Mouse (Mus musculus): ENCODE results near the gene Ptpn18.

Gene Ptpn18

DNA sequence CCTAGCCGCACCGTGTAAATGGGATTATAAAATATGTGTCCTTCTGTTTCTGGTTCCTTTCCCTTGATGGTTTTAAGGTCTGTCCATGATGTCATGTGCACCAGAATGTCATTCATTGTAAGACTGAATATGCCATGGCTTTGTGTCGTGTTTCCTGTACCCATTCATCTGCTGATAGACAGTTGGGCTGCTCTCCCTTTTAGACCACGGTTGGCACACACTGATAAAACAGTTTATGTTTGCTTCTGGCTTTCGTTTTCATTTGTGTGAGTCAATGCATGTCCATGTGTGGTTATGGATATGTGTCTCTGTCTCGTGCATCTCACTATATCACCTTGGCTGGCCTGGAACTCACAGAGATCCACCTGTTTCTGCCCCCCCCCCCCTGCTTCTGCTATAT, 5.9 kb downstream of the Ptpn18 start:
- no peak for DNase-seq (ENCODE audit: low spot score)

DNA sequence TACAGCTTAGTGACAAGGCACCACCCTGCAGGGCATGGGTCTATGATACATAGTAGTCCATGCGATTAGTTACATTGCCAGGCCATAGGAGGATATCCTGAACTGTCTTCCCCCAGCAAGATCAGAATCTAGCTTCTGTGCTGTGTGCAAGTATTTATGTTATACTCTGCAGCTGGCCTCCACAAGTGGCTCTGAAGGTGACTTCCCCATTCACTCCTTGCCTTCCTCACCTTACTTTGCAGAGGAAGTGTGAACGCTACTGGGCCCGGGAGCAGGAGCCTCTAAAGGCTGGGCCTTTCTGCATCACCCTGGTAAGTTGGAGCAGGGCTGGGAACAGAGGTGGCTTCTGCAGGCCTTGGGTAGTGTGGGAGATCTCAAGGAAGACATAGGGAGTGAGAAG, 8.5 kb downstream of the Ptpn18 start:
- no peak for DNase-seq (ENCODE audit: low spot score)

DNA sequence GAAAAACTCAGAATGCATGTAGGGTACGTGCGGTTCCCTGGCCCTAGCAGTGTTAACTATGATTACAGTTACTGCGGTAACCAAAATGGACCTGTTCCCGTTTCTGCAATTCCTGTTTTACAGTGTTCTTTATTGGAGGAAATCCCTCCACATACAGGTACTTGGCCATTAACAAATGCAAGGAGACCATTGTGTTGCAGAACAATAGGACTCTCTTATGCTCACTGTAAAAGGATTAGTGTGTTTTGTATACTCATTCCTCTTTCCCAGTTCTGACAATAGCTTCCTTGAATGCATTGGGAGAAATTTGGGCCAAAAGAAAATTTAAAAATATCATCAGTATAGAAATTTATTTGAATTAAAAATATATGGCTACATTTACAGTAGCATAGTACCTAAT, 8.9 kb downstream of the Ptpn18 start:
- DNase-seq (ENCODE audit: low spot score), result no peak

DNA sequence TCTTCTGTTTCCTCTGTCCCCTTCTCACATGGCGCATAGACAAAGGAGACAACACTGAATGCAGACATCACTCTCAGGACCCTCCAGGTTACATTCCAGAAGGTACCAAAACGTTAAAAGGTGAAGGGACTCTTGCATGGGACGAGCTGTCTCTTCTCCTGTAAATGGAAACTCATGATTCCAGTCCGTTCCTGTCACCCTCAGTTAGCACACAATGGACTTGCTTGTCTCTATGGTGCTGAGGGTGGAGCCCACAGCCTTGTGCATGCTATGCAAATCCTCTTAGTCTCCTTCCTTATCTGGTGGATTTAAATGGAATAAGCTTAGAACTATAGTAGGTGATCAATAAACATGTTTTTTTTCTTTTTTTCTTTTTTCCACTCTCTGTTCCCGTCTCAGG, 10.2 kb downstream of the Ptpn18 start:
- no peak for DNase-seq (ENCODE audit: low spot score)

DNA sequence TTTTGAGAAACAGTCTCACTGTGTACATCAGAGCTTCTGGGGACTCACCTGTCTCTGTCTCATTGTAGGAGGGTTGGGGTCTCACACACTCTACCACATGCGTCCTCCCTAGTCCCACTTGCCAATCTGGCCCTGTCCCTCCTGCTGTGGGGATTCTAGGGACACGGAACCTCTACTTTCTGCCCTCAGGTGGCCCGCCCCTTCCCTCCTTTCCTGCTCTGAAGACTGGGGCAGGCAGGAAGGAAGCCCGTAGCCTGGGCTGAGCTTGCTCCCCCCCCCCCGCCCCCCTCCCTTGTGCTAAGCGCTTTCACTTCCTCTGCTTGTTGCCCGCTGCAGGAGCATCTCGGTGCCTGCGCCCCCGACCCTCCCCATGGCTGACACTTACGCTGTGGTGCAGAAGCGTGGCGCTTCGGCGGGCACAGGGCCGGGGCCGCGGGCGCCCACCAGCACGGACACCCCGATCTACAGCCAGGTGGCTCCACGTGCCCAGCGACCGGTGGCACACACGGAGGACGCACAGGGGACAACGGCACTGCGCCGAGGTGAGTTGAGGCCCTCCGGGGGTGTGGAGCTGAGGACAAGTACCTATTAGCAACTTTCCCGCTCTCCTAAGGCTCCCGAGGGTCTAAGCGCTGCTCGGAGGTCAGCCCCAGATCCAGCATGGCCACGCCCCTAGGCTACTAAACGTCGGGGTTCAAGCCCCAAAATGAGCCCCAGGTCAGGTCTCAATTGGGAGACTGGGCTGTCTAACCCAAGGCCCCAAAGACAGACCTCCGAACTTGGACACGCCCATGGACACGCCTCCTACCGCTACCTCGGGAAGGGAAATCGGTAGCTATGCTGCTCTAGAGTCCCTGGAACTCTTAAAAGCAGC, 13.1 kb downstream of the Ptpn18 start:
- DNase-seq (ENCODE audit: low spot score), result peak; percentile 26

DNA sequence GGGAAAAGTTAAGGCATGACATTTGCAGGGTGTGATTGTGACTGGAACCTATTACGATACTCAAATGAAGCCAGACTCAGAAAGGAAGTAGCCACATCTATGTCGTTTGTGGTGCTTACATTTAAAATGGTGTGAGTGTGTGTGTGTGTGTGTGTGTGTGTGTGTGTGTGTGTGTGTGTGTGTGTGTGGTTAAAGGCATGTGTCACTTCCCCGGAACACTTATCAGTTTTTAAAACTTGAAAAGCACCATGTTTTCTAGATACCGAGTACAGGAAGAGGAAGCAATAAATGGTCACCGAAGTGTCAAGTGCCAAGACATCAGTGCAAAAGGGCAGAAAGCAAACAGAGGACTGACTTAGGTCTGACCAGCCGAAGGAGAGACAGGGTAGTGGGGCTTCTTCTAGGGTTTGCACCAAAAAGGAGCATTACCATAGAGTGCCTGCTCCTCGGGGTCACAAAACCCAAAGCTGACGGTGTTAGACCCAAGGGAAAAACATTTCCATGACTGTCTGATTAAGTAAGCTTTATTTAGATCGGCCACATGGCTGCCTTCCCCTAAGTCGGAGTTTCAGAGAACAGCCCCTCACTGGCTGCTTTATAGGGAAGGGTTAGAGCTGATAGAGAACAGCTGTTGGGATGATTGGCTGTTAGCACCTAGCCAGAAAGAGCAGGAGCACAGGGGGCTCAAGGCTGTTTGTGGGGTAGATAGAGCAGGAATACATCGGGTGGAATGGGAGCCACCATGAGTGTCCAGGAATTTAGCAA, 19.5 kb downstream of the Ptpn18 start:
- DNase-seq (ENCODE audit: low spot score), result no peak

DNA sequence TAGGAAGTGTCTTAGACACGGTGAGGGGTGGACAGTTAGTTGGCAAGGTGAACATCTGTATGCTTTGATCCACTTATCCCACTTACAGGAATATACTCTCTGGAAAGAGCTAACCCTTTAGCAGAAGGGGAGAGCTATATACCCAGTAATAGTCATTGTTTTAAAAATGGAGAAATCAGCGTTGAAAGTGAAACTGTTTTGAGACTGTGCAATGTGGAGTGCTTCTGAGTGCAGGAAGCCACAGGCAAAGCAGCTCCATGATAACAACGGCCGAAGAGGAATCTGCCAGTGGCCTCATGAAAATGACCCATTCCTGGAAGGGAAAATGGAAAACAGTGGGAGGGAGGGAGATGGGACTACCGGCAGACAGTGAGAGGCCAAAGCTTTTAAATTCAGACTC, 21.2 kb downstream of the Ptpn18 start:
- no peak for DNase-seq (ENCODE audit: low spot score)

DNA sequence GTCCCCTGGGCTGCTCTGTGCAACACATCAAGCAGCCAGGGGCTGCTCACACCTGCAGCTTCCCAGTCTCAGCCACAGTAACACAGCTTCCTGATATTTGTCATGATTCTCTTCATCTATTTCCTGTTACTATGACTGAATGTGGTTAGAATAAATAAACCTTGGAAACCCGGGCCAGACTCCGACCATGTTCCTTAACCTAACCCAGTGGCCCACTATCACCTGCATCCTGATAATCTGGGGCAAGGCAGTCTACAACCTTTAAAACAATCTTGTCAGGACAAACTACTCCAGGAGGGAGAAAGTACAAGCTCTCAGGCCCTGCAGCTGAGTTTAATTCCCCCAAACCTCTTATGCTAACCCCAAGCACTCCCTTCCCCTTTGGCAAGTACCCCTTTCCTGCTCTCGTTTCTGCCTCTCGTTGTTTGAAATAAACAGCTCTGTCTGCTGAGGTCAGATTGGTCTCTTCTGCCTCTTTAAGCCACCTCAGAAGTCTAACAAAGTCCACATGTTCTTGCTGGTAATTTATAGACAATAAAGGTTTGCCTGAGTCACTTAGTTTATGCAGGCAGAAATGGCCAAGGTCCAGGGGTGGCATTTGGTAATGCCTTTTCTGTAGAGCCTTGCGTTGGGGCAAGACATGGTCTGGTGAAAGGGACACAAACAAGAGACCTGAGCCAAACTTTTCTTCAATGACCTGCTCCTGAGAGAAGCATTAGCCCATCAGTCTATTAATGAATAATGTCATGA, 22.5 kb downstream of the Ptpn18 start:
- no peak for DNase-seq (ENCODE audit: low spot score)

DNA sequence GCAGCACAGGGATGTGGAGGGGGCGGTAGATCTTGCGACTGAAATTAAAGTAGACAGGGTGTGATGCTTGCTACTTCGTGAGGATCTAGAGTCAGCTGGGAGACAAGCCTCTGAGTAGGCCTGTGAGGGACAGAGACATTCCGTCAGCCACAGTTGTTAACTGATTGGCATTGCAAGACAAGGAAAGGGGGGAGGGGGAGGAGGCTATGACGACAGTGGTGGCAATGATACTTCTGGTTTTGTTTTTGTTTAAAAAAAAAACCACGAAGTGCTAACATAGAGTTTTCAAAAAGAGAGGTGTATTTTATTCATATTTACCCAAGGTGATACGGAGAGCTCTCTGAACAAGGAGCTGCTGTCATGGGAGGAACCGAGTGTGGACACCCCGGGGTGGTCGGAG, 24.9 kb downstream of the Ptpn18 start:
- no peak for DNase-seq (ENCODE audit: low spot score)

DNA sequence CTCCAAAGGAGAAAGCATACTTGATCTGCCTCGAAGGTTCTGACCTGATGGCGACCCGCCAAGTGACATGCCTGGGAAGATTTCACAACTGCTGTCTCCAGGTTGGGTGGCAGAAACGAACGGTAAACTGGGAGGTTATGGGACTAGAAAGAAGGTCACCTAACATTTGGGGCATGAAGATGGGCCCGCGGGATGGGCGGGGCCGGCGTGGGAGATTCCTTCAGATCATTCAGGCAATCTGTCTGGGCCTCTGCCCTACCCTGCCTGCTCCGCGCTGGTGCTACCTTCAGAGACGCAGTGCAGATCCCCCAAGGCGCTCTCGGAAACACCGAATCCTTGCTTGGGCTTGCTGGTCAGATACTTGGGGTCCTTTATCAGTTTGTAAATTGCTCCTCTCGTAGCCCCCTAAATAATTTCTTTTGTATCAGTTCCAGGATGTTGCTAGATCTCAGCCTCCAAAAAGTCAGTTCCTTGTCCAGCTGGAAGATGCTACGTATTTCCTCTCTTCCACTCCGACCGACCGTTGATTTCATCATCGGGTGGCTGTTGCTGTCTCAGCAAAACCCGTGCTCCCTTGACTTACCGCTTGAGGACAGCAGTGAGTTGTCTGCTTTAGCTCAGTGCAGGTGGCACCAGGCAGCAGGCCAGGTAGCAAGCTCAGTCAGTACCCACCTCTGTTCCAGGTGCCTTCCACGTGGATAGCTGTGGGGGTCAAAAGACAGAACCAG, 26.1 kb downstream of the Ptpn18 start:
- DNase-seq (ENCODE audit: low spot score), result peak; percentile 28

DNA sequence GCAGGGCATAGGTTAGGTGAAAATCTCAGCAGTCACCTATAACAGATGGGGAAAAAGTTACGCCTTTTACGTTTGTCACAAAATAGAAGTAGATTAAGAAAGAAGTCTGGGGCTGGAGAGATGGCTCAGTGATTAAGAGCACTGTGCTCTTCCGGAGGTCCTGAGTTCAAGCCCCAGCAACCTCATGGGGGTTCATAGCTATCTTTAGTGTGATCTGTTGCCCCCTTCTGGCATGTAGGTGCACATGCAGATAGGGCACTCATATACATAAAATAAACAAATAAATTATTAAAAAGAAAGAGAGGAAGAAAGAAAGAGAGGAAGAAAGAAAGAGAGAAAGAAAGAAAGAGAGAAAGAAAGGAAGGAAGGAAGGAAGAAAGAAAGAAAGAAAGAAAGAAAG, 27.8 kb downstream of the Ptpn18 start:
- no peak for DNase-seq (ENCODE audit: low spot score)

DNA sequence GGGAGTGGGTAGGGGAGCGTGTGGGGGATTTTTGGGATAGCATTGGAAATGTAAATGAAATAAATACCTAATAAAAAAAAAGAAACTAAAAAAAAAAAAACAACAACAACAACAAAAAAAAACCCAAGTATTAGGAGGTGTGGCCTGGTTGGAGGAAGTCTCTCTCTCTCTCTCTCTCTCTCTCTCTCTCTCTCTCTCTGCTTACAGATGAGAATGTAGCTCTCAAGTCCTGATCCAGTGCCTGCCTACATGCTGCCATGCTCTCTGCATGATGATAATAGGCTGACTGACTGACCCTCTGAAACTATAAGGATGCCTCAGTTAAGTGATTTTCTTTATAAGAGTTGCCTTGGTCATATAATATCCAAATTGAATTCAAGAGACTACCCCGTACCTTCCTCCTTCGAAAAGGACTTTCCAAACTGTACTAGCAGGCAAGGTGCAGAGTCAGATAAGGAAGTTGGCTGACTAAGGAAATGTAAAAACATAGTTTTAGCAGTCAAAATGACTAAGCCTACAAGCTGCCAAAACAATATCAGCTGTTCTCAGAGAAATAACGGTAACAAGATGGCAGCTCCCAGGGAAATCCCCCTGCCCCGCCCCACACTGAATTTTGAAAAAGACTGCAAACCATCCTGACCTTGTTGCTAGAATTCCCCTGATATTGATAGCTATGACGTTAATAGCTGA, 30.4 kb downstream of the Ptpn18 start:
- no peak for DNase-seq (ENCODE audit: low spot score)

DNA sequence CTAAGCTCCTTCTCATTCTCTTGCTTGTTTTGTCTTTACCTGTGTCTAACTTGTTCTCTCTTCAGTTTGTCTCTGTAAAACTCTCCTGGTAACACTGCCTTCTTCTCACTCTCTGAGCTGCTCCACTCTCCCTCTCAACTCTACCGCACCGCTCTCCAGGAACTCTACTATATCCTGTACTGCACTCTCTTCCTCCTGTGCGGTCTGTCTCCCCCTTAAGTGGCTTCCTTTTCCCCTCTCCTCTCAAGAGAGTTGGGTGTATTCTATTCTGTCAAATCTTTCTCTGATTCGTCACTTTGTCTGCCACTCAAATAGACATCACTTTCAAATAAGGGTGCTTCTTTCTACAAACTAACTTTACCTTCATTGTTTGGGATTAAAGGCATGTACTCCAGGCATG, 31.9 kb downstream of the Ptpn18 start:
- DNase-seq (ENCODE audit: low spot score), result no peak

DNA sequence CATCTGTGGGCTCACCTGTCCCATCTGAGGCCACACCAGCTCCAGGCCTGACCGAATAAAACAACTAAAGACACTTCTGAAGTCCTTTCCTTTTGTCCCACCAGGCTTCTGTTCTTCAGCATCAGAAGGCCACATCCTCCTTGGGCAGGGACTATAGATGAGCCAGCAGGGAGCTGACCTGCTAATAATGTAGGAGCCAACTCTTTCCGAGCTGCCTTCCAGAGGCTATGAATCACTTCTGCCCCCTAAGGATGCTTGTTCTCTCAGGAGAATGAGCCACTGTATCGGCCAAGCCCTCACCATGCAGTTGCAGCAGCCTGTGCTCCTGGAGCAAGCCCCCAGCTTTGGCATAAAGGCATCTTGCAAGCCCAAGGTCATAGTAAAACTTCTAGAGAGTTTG, 43.4 kb downstream of the Ptpn18 start:
- DNase-seq (ENCODE audit: low spot score), result no peak

DNA sequence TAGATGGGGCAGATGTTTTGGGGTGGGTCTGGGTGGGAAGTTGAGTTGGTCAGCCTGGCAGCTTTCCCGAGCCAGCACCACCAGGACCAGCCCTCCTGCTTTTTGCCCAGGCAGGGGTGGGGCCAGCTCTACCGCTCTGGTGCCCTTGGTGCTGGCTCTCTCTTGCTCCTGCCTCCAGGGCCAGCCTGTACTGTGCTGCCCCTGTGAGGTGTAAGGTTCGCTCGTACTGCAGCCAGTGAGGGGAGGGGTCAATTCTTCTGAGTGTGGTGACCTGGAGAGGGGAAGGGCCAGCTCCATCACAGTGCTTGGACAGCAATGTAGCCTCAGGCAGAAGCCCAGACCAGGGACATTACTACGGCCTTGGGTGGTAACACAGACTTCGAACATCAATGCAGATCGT, 45.7 kb downstream of the Ptpn18 start:
- no peak for DNase-seq (ENCODE audit: low spot score)

DNA sequence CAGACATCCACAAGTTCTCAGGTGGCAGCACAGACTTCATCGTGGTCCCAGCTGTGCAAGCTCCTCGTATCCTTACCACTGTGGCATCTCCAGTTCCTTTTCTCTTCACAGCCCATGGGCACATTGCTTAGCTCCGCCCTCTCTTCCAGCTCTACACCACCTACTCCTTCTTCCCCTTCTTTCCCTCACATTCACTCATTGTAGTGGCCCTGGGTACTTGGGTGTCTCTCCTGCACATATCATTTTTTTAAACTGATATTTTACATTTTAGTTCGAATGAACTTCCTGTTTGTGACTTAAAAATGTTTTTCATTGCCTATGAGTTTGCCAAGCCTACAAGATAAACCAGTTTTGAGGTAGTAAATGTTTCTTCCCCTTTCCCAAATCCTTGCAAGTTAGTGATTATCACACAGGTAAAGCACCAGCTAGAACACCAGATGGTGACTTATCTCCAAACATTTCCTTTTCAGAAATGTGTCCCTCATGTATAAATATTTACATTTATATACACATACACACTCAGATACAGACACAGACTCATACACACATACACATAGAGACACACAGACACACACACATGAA, 46.5 kb downstream of the Ptpn18 start:
- DNase-seq (ENCODE audit: low spot score), result no peak

DNA sequence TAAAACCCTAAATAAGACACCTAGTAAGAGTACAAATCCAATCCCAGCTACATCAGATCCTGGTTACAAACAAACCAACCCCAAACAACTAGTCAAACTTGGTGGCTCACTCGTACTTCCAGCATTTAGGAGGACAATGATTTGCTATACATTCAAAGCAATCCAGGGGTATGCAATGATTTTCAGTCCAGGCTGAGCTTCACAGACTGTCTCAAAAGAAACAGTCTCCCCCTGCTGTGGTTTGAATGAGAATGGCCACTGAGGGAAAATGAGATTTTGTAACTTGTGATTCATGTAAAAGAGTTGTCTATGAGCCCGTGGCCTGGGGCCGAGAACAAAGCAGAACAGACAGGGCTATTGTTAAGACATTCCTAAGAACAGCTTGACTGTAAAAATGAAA, 48.4 kb downstream of the Ptpn18 start:
- DNase-seq (ENCODE audit: low spot score), result no peak

DNA sequence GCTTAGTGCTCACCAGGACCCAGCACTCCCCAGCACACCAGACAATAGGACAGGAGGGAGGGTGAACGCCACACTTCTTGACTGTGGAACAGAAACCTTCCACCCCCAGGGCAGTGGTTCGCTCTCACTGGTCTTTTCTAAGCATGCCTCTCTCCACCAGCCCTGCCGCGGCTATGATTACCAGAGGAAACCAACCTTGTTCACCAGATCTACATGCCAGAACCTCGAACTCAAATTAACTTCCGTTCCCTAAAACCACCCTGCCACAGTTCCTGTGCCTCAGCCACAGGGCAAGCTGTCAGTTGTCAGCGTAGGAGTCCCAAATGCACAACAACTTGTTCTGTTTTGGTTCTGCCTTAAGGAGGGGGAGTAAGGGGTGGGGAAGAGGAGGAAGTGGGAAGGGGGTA, 51.0 kb downstream of the Ptpn18 start:
- no peak for DNase-seq (ENCODE audit: low spot score)

DNA sequence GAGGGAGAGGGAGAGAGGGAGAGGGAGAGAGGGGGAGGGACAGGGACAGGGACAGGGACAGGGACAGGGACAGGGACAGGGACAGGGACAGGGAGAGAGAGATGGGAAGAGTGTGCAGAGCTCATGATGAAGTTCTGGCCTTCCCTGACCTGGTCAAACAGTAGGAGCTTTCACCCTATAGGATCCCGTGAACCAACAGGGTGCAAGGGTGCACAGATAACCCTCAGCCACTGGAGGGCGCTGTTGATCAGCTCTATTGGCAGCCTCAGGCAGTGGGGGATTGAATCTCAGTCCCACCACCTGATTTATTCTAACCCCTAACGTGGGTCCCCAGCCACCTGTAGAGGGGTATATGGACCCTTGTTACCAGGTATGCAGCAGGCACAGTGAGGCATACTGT, 51.5 kb downstream of the Ptpn18 start:
- peak; percentile 23 for DNase-seq (ENCODE audit: low spot score)

DNA sequence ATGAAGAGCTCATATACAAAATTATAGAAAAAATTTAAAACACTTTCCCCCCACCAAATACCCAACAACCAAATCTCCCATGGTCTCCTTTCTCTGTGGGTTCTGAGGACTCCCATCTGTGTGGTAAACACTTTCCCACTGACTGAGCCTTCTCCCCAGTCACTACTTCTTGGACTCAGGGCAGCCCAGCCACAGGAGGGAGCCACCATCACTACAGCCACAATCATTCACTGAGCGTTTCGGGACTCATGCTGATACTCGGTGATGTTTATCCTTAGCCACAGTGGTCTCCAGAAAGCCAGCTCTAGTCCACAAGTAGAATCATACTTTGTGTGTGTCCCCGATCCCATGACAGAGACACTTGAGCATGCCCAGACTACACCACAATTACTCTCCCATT, 53.5 kb downstream of the Ptpn18 start:
- no peak for DNase-seq (ENCODE audit: low spot score)

DNA sequence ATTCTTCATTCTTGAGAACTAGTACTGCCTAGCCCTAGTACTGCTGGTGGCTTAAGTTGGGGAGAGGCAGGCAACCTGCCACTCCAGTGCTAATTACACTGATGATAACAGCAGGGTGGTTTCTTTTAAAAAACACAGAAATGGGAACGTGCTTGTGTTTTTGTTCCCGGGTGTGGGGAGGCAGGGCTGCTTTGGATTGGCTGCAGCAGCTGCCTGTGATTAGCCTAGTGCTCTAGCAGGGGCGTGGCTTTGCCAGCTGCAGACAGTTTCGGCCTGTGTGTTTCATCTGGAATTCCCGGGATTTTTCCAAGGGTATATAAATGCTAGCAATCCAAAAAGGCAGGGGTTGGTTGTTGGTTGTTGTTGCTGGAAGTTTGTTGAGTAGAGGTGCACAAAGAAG, 57.0 kb downstream of the Ptpn18 start:
- no peak for DNase-seq (ENCODE audit: low spot score)
